In the genomic region with DNA sequence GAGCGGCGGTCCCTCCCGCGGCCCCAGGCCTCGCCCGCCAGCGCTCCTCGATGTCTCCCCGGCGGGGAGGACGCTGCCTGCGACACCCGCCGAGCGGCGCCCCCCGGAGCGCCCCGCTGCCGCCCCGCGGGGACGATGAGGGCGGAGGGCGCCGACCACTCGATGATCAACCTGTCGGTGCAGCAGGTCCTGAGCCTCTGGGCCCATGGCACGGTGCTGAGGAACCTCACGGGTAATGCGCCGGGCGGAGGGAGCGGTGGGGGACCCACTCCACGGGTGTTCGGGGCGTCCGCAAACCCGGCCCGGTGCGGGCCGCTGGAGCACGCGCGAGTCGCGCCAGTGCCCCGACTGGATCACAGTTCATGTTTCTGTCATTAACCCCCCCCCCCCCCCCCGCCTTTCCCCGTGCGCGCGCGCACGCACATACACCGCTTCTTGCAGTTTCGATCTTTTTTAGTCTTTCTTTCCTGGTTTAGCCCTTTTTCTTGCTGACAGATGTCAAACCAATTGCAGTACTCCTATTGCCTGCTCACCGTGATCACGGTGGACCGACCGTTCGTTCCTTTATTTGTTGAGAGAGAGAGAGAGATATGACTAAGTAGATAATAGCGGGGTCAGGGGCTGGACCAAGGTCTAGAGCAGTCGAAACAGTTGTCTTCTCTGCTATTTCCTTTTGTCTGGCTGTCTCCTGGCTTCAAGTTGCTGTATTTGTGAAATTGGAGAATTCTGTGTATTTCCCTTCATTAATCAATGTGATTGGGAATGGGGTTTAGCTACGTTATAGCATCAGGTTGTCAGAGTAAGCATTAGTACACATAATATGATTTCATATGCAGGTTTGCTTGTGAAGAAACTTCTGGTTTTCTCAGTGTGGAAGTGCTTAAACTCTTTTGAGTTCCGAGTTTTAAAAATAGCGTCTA, we compare ENCODE assay signal across 8 mouse cellular contexts. TPM values are rescaled to one million over a fixed set of nuclear protein-coding genes. Genes with fewer than 3 reads are reported as not detected.
DNase-seq lines count a peak whose midpoint lies in the region; ATAC-seq lines count a peak whose summit lies in the region.

No protein-coding gene starts in this region.

- peak overlapping the region; percentile 75 for H3K4me3 ChIP-seq in liver, embryonic 12.5 days
- peak overlapping the region; percentile 97 for H3K4me3 ChIP-seq in neural tube, embryonic 12.5 days

- H3K27me3 ChIP-seq in liver, embryonic 12.5 days (replicated peaks), result no peaks in the 10 kb centered on the region
- H3K27me3 ChIP-seq in neural tube, embryonic 12.5 days (replicated peaks), result no peaks in the 10 kb centered on the region

- H3K4me1 ChIP-seq in liver, embryonic 12.5 days, result peaks cover 38% of the 10 kb centered on the region
- H3K4me1 ChIP-seq in neural tube, embryonic 12.5 days, result 0 out of 2 replicates have a peak, but pooled peaks cover 9% of the 10 kb centered on the region

- peak; percentile 81 for DNase-seq in A20 (ENCODE audit: low read depth, low spot score)
- DNase-seq in adrenal gland, adult (ENCODE audit: inconsistent age in 2 of 2, low spot score in 1 of 2), result peak; percentile 74 to 89
- peak; percentile 49 for DNase-seq in embryo, embryonic 11 days
- DNase-seq in heart, adult 11 months, result peak; percentile 97
- DNase-seq in kidney, adult 11 months, result peak; percentile 59
- peak; percentile 61 to 66 for DNase-seq in thymus, adult 18-20 months

- H3K9ac ChIP-seq in liver, embryonic 12.5 days, result peak overlapping the region; percentile 92
- peak overlapping the region; percentile 99 for H3K9ac ChIP-seq in neural tube, embryonic 12.5 days

- H3K4me2 ChIP-seq in liver, embryonic 12.5 days, result peak overlapping the region; percentile 96
- peak overlapping the region; percentile 71 for H3K4me2 ChIP-seq in neural tube, embryonic 12.5 days (replicated peaks)

- no peaks in the 10 kb centered on the region for H3K36me3 ChIP-seq in liver, embryonic 12.5 days
- H3K36me3 ChIP-seq in neural tube, embryonic 12.5 days, result no peaks in the 10 kb centered on the region

- peak; percentile 14 for ATAC-seq in liver, embryonic 12.5 days
- ATAC-seq in neural tube, embryonic 12.5 days (ENCODE audit: low FRiP score, low read depth), result peak; percentile 51

- H3K27ac ChIP-seq in liver, embryonic 12.5 days, result peak overlapping the region; percentile 84
- peak overlapping the region; percentile 87; the same call in 1 of the 2 replicates for H3K27ac ChIP-seq in neural tube, embryonic 12.5 days

- WGBS in liver, embryonic 12.5 days (ENCODE audit: insufficient replicate concordance), result 2% methylated on average over 44 of the region's 67 CpGs
- 2% methylated on average over 59 of the region's 67 CpGs for WGBS in neural tube, embryonic 12.5 days

- H3K9me3 ChIP-seq in liver, embryonic 12.5 days (replicated peaks), result no peaks in the 10 kb centered on the region
- no peaks in the 10 kb centered on the region for H3K9me3 ChIP-seq in neural tube, embryonic 12.5 days

RNA-seq across cellular contexts. Expression of gene Tmem170b, which starts 0.6 kb away (rescaled TPM):
- 7.3 and 7.6 TPM in 2 replicates for polyA plus RNA-seq in liver, embryonic 12.5 days (2016; fragmentation: Nextera tagmentation; extraction: Ambion mirVana)
- 25.4 and 27.4 TPM in 2 replicates for polyA plus RNA-seq in neural tube, embryonic 12.5 days (2016; fragmentation: Nextera tagmentation; extraction: Ambion mirVana)

Comparison
In these comparisons a context has a peak if more than half of its experiments do, and no peak if none do; other contexts are left out.
1. Peak in every context shown above with its lines: DNase-seq, ATAC-seq, H3K4me3 ChIP-seq and H3K27ac ChIP-seq.